Mouse (Mus musculus) lung, embryonic 15.5 days (tissue): ENCODE measurements around the gene Steap4. TPM values are rescaled to one million over a fixed set of nuclear protein-coding genes. Genes with fewer than 3 reads are reported as not detected.
"Not testable (repeated sequence)": the region's sequence is repeated elsewhere in the genome, so short reads cannot be mapped to it uniquely, and the experiment has no call there.

Source experiments
- ATAC-seq: fragments of 200-750 bp; cut with Nextera tagmentation; 2 replicates; pipeline ENCODE4 v1.8.0; 2017; ENCODE audit warnings: moderate number of reproducible peaks, borderline replicate concordance; ENCODE audit not compliant: low FRiP score, low TSS enrichment; ENCODE audit errors: extremely low read depth
- H3K27ac ChIP-seq: fragments of 300-500 bp; sonication (generic); 2 replicates; pipeline ENCODE4 v1.5.1; 2015; ENCODE audit warnings: moderate library complexity, mild to moderate bottlenecking, inconsistent platforms
- H3K27me3 ChIP-seq: fragments of 300-500 bp; sonication (generic); 2 replicates; pipeline ENCODE4 v1.6.1; 2015; ENCODE audit warnings: inconsistent platforms
- H3K36me3 ChIP-seq: fragments of 300-500 bp; sonication (generic); 2 replicates; pipeline ENCODE4 v1.6.1; 2015; ENCODE audit warnings: inconsistent platforms
- H3K4me1 ChIP-seq: fragments of 300-500 bp; sonication (generic); 2 replicates; pipeline ENCODE4 v1.6.1; 2015; ENCODE audit warnings: inconsistent platforms
- H3K4me2 ChIP-seq: fragments of 300-500 bp; sonication (generic); 2 replicates; pipeline ENCODE4 v1.6.1; 2015; ENCODE audit warnings: inconsistent platforms, mild to moderate bottlenecking, moderate library complexity
- H3K4me3 ChIP-seq: fragments of 300-500 bp; sonication (generic); 2 replicates; pipeline ENCODE4 v1.5.1; 2015; ENCODE audit warnings: mild to moderate bottlenecking, inconsistent platforms
- H3K9ac ChIP-seq: fragments of 300-500 bp; sonication (generic); 2 replicates; pipeline ENCODE4 v1.6.1; 2015; ENCODE audit warnings: inconsistent platforms
- H3K9me3 ChIP-seq: fragments of 300-500 bp; sonication (generic); 2 replicates; pipeline ENCODE4 v1.6.1; 2016; ENCODE audit warnings: inconsistent platforms
- WGBS: fragments of 180-500 bp; shearing (Covaris S2); methylation state at CpG from one replicate; pipeline ENCODE4 v1.1.7; 2015; 5-methylcytosine and 5-hydroxymethylcytosine counted together
- polyA plus RNA-seq: library from polyadenylated mRNA; unstranded; fragments of >200 nt; fragmentation: Nextera tagmentation; extraction: Ambion mirVana; gene quantifications from 2 replicates; pipeline ENCODE4 v1.2.1, GENCODE M21; 2015

Steap4 gene
- polyA plus RNA-seq, 1 experiment from 2014 or later = 2.7 TPM

GRCm38 (mm10) chr5:7955371-7955966 lies 4.8 kb upstream of the Steap4 start:
- ATAC-seq = no peak
- H3K9ac ChIP-seq = no peak overlapping the region
- H3K27ac ChIP-seq = 0 out of 2 replicates have a peak overlapping the region, but pooled peaks have one; percentile 8
- H3K36me3 ChIP-seq = no peaks in the 10 kb centered on the region
- no peak overlapping the region for H3K4me3 ChIP-seq
- peaks cover 6% of the 10 kb centered on the region; the same call in 1 of the 2 replicates for H3K4me1 ChIP-seq
- WGBS = 49% methylated on average over 5 of the region's 5 CpGs
- H3K4me2 ChIP-seq = no peak overlapping the region
- no peaks in the 10 kb centered on the region for H3K9me3 ChIP-seq
- no peaks in the 10 kb centered on the region for H3K27me3 ChIP-seq

- H3K9me3 ChIP-seq = no peaks in the 10 kb centered on the region
- no peak for ATAC-seq
- 70% methylated on average over 4 of the region's 4 CpGs for WGBS
Measured at GRCm38 (mm10) chr5:7958061-7958460, 2.2 kb upstream of the Steap4 start.

GRCm38 (mm10) chr5:7959286-7959685 lies 971 bp upstream of the Steap4 start:
- WGBS = 78% methylated on average over 6 of the region's 6 CpGs
- H3K27ac ChIP-seq = no peak overlapping the region

More at GRCm38 (mm10) chr5:7958061-7958460, 2.2 kb upstream of the Steap4 start:
- no peaks in the 10 kb centered on the region for H3K36me3 ChIP-seq
- H3K9ac ChIP-seq = no peak overlapping the region
- no peak overlapping the region for H3K27ac ChIP-seq
- H3K4me2 ChIP-seq = no peak overlapping the region
- H3K4me3 ChIP-seq = no peak overlapping the region
- H3K27me3 ChIP-seq = no peaks in the 10 kb centered on the region
- H3K4me1 ChIP-seq = peaks cover 7% of the 10 kb centered on the region; the same call in 1 of the 2 replicates

DNA sequence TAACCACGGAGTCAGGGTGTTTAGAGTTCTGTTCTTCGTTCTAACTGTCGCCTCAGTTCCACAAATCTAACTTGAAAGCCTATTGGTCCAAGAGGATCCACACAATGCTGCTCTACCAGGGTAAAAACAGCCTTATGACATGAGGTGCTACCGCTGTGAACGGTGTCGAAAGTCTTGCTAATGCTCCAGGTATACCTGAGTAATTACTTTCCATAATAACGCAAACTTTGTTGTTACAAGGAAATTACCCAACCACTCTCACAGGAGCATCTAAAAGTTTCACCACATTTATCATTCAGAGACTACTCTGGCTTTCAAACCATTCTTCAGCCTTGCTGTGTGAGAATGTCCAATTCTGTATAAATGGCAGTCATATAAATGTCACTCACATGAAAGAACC lies 856 bp downstream of the Steap4 start:
- ATAC-seq = no peak
- Histone ChIP-seq H3K9ac (no peak overlapping the region), H3K27ac (no peak overlapping the region), H3K4me3 (no peak overlapping the region), H3K9me3 (no peaks in the 10 kb centered on the region), H3K4me2 (no peak overlapping the region), H3K4me1 (peaks cover 7% of the 10 kb centered on the region; the same call in 1 of the 2 replicates), H3K27me3 (no peaks in the 10 kb centered on the region), H3K36me3 (no peaks in the 10 kb centered on the region)
- WGBS = 79% methylated on average over 7 of the region's 7 CpGs

More at GRCm38 (mm10) chr5:7959286-7959685, 971 bp upstream of the Steap4 start:
- Histone ChIP-seq H3K36me3 (no peaks in the 10 kb centered on the region), H3K4me2 (no peak overlapping the region), H3K9ac (no peak overlapping the region), H3K4me1 (peaks cover 7% of the 10 kb centered on the region; the same call in 1 of the 2 replicates), H3K27me3 (no peaks in the 10 kb centered on the region), H3K9me3 (no peaks in the 10 kb centered on the region), H3K4me3 (no peak overlapping the region)
- no peak for ATAC-seq

- ATAC-seq = no peak
- Histone ChIP-seq H3K27me3 (no peaks in the 10 kb centered on the region), H3K4me2 (no peak overlapping the region), H3K4me3 (no peak overlapping the region), H3K27ac (no peak overlapping the region), H3K4me1 (peaks cover 4% of the 10 kb centered on the region; the same call in 1 of the 2 replicates), H3K9me3 (no peaks in the 10 kb centered on the region), H3K9ac (no peak overlapping the region), H3K36me3 (no peaks in the 10 kb centered on the region)
- WGBS = 27% methylated on average over 3 of the region's 3 CpGs
Measured at GRCm38 (mm10) chr5:7965281-7965680, 5.0 kb downstream of the Steap4 start.

GRCm38 (mm10) chr5:7968152-7968551 lies 7.9 kb downstream of the Steap4 start:
- H3K9ac ChIP-seq = no peak overlapping the region
- H3K4me1 ChIP-seq = no peaks in the 10 kb centered on the region
- no peaks in the 10 kb centered on the region for H3K36me3 ChIP-seq
- H3K27me3 ChIP-seq = no peaks in the 10 kb centered on the region
- H3K4me2 ChIP-seq = no peak overlapping the region
- no peak overlapping the region for H3K27ac ChIP-seq
- H3K4me3 ChIP-seq = no peak overlapping the region
- 70% methylated on average over 5 of the region's 5 CpGs for WGBS
- ATAC-seq = no peak
- no peaks in the 10 kb centered on the region for H3K9me3 ChIP-seq

DNA sequence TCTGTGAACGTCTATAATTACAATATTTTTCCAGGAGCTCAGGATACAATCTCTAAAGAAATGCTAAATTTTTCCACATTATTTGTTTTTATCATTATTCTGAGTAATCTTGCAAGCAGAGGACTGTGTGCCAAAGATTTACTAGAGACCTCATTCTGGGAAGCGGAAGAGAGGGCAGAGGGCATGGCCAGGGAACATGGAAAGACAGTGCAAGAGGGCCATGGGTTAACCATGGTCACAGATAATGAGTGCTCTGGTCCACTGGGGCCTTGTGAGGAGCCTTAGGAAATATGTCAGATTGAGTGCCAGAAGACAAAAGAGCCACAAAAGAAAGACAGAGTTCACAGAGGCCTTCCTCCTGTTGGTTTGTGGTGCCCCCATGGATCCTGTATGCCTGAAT lies 12.0 kb downstream of the Steap4 start:
- no peak overlapping the region for H3K9ac ChIP-seq
- H3K4me1 ChIP-seq = no peaks in the 10 kb centered on the region
- WGBS = 77% methylated on average over 2 of the region's 2 CpGs
- no peaks in the 10 kb centered on the region for H3K9me3 ChIP-seq
- ATAC-seq = no peak
- no peaks in the 10 kb centered on the region for H3K36me3 ChIP-seq
- H3K27me3 ChIP-seq = no peaks in the 10 kb centered on the region
- no peak overlapping the region for H3K4me3 ChIP-seq
- H3K4me2 ChIP-seq = no peak overlapping the region
- no peak overlapping the region for H3K27ac ChIP-seq

DNA sequence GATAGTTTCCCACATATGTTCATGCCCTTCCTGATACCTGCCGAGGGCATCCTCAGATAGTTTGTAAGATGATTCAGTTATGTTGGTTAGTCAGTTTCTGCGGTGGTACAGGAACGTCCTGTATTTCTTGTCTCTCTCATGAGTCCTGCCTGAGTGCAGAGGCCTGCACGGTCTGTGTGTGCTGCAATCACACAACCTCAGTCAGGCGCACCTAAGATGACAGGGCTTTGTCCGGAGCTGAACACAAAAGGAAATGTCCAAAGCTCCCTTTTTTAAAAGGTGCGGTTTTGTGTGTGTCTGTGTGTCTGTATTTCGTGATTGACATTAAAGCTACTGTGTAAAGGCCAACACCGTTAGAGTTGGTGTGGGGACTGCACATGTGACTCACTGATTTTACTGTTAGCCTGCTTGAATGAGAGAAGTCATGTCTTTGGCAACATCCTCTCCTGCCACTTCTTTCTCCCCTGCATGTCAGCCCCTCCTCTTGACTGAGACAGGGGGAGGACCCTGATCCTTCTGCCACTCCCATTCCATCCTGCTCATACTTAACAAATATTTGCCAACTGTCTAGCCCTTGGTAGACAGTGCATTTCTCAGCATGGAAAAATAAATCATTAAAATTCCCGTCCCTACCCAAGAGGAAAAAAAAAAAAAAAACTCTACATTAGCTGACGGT lies 14.4 kb downstream of the Steap4 start:
- no peaks in the 10 kb centered on the region for H3K4me1 ChIP-seq
- no peak overlapping the region for H3K9ac ChIP-seq
- ATAC-seq = no peak
- no peaks in the 10 kb centered on the region for H3K27me3 ChIP-seq
- H3K36me3 ChIP-seq = no peaks in the 10 kb centered on the region
- H3K4me3 ChIP-seq = no peak overlapping the region
- WGBS = 68% methylated on average over 11 of the region's 11 CpGs
- H3K27ac ChIP-seq = no peak overlapping the region
- H3K4me2 ChIP-seq = no peak overlapping the region
- no peaks in the 10 kb centered on the region for H3K9me3 ChIP-seq

GRCm38 (mm10) chr5:7980586-7980985 lies 20.3 kb downstream of the Steap4 start:
- WGBS = 64% methylated on average over 5 of the region's 5 CpGs
- ATAC-seq = no peak
- H3K4me1 ChIP-seq = no peaks in the 10 kb centered on the region
- H3K36me3 ChIP-seq = no peaks in the 10 kb centered on the region
- no peak overlapping the region for H3K9ac ChIP-seq
- no peaks in the 10 kb centered on the region for H3K27me3 ChIP-seq
- no peak overlapping the region for H3K27ac ChIP-seq
- H3K4me2 ChIP-seq = no peak overlapping the region
- no peaks in the 10 kb centered on the region for H3K9me3 ChIP-seq
- H3K4me3 ChIP-seq = no peak overlapping the region

DNA sequence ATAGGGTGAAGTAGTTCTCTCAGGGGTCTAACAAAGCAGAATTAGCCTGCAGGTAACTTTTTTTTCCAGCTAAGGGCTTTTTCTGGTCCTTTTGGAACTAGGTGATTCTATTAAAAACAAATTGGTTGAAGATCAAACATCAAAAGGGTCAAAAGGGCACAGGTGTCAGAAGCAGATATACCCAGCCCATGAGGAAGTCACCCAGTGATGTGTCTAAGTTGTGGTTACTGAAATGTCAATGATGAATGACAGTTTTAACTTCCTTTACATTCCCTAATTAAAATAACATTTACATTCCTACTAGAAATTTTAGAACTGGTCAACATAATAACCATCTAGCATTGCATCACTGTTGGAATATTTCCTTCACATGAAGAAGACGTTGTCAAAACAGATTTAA lies 27.7 kb downstream of the Steap4 start:
- Histone ChIP-seq H3K36me3 (no peaks in the 10 kb centered on the region), H3K4me3 (no peak overlapping the region), H3K4me1 (no peaks in the 10 kb centered on the region), H3K4me2 (no peak overlapping the region), H3K27me3 (no peaks in the 10 kb centered on the region), H3K9me3 (no peaks in the 10 kb centered on the region), H3K9ac (no peak overlapping the region), H3K27ac (no peak overlapping the region)
- WGBS = 63% methylated on average over 1 of the region's 1 CpGs
- no peak for ATAC-seq

DNA sequence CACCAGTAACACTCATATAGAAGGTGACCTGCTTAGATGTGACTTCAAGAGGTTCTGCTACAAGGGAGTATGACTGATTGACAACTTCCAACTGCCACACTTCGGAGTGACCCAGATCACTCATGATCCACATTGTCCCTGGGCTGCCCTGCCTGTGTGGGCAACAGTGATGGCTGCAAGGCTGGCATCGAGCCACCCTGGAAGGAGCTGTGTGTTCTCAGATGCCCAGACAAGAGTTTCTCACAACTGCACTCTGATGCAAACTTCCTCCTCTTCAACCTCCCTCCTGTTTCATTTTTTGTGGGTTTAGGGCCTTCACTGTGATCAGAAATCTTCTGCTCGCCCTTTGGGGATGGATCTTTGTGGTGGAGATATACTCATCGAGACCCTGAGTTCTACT lies 28.2 kb downstream of the Steap4 start:
- 75% methylated on average over 4 of the region's 4 CpGs for WGBS
- Histone ChIP-seq H3K4me1 (no peaks in the 10 kb centered on the region), H3K36me3 (no peaks in the 10 kb centered on the region), H3K27ac (no peak overlapping the region), H3K4me3 (no peak overlapping the region), H3K27me3 (no peaks in the 10 kb centered on the region), H3K9ac (no peak overlapping the region), H3K4me2 (no peak overlapping the region), H3K9me3 (no peaks in the 10 kb centered on the region)
- ATAC-seq = no peak

DNA sequence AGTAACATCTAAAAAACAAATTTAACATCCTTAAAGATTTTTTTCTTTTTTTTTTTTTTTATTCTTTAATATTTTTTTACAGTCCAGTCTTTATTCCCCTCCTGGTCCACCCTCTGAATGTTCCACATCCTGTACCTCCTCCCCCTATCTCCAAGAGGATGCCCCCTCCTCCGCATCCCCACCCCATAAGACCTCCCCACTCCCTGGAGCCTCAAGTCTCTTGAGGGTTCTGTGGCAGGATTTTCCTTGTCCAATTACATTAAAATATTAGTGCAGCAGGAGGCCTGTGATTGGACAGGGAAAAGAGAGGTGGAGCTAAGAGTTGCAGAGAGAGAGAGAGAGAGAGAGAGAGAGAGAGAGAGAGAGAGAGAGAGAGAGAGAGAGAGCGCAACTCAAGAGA lies 31.4 kb downstream of the Steap4 start:
- not testable (repeated sequence) for H3K4me3 ChIP-seq, H3K4me2 ChIP-seq, H3K27me3 ChIP-seq, H3K9me3 ChIP-seq, H3K4me1 ChIP-seq, H3K36me3 ChIP-seq, H3K9ac ChIP-seq, H3K27ac ChIP-seq, ATAC-seq
- WGBS = 72% methylated on average over 2 of the region's 2 CpGs
